Mouse (Mus musculus): Measurements from ENCODE around the gene Reep3.
A peak's percentile ranks its signal among the peaks of the same experiment; 100 is the strongest.

Gene Reep3

GRCm38 (mm10) chr10:67111044-67111798, 14.5 kb upstream of the Reep3 start:
- no peak for DNase-seq (ENCODE audit: low spot score)

- DNase-seq (ENCODE audit: low spot score): no peak
Measured at GRCm38 (mm10) chr10:67109635-67110034, 12.9 kb upstream of the Reep3 start.

- no peak for DNase-seq (ENCODE audit: low spot score)
Measured at GRCm38 (mm10) chr10:67108096-67108495, 11.4 kb upstream of the Reep3 start.

- DNase-seq (ENCODE audit: low spot score): no peak
Measured at GRCm38 (mm10) chr10:67107017-67107761, 10.4 kb upstream of the Reep3 start.

- no peak for DNase-seq (ENCODE audit: low spot score)
Measured at GRCm38 (mm10) chr10:67106400-67106799, 9.7 kb upstream of the Reep3 start.

- no peak for DNase-seq (ENCODE audit: low spot score)
Measured at GRCm38 (mm10) chr10:67105331-67106217, 8.8 kb upstream of the Reep3 start.

- no peak for DNase-seq (ENCODE audit: low spot score)
Measured at GRCm38 (mm10) chr10:67104543-67104942, 7.8 kb upstream of the Reep3 start.

GRCm38 (mm10) chr10:67100831-67101251, 4.1 kb upstream of the Reep3 start:
- DNase-seq (ENCODE audit: low spot score): no peak

- no peak for DNase-seq (ENCODE audit: low spot score)
Measured at GRCm38 (mm10) chr10:67100011-67100661, 3.4 kb upstream of the Reep3 start.

GRCm38 (mm10) chr10:67099183-67099929, 2.6 kb upstream of the Reep3 start:
- DNase-seq (ENCODE audit: low spot score): no peak

- no peak for DNase-seq (ENCODE audit: low spot score)
Measured at GRCm38 (mm10) chr10:67098408-67099050, 1.8 kb upstream of the Reep3 start.

- peak; percentile 43 for DNase-seq (ENCODE audit: low spot score)
Measured at GRCm38 (mm10) chr10:67097437-67098150, 849 bp upstream of the Reep3 start.

GRCm38 (mm10) chr10:67095798-67096620, 736 bp downstream of the Reep3 start, which contains the start of gene Jmjd1c:
TSS of gene Jmjd1c (plus strand) at chr10:67096125.
- peak; percentile 83 for DNase-seq (ENCODE audit: low spot score)

- DNase-seq (ENCODE audit: low spot score): no peak
Measured at GRCm38 (mm10) chr10:67094922-67095321, 1.8 kb downstream of the Reep3 start.

- DNase-seq (ENCODE audit: low spot score): no peak
Measured at GRCm38 (mm10) chr10:67090611-67091010, 6.1 kb downstream of the Reep3 start.

- DNase-seq (ENCODE audit: low spot score): no peak
Measured at GRCm38 (mm10) chr10:67087447-67088226, 9.1 kb downstream of the Reep3 start.

- no peak for DNase-seq (ENCODE audit: low spot score)
Measured at GRCm38 (mm10) chr10:67085916-67086315, 10.8 kb downstream of the Reep3 start.

- no peak for DNase-seq (ENCODE audit: low spot score)
Measured at GRCm38 (mm10) chr10:67085124-67085523, 11.6 kb downstream of the Reep3 start.
